Mouse (Mus musculus) embryonic facial prominence, embryonic 14.5 days (tissue): ENCODE measurements around the gene Nav2. TPM values are rescaled to one million over a fixed set of nuclear protein-coding genes. Genes with fewer than 3 reads are reported as not detected.

ENCODE experiments used
- ATAC-seq: fragments of 200-750 bp; cut with Nextera tagmentation; 2 replicates; pipeline ENCODE4 v1.8.0; 2017; ENCODE audit warnings: low read depth, moderate number of reproducible peaks, moderate TSS enrichment
- DNase-seq: peaks from one replicate; pipeline ENCODE4 v3.0.0-alpha.2; 2015; ENCODE audit warnings: low spot score
- H3K27ac ChIP-seq: fragments of 300-500 bp; sonication (generic); replicated peaks from 2 replicates; pipeline ENCODE4 v1.5.1; 2014; ENCODE audit warnings: low read depth, mild to moderate bottlenecking, low read length, moderate library complexity
- H3K27me3 ChIP-seq: fragments of 300-500 bp; sonication (generic); replicated peaks from 2 replicates; pipeline ENCODE4 v1.6.1; 2014; ENCODE audit warnings: low read length; ENCODE audit not compliant: control insufficient read depth, insufficient read depth
- H3K36me3 ChIP-seq: fragments of 300-500 bp; sonication (generic); 2 replicates; pipeline ENCODE4 v1.6.1; 2014; ENCODE audit warnings: low read length, mixed read lengths; ENCODE audit not compliant: control insufficient read depth, insufficient read depth
- H3K4me1 ChIP-seq: fragments of 300-500 bp; sonication (generic); 2 replicates; pipeline ENCODE4 v1.6.1; 2014; ENCODE audit warnings: antibody characterized with exemption, low read length; ENCODE audit not compliant: control insufficient read depth, insufficient read depth
- H3K4me2 ChIP-seq: fragments of 300-500 bp; sonication (generic); 2 replicates; pipeline ENCODE4 v1.6.1; 2014; ENCODE audit warnings: low read depth, mild to moderate bottlenecking, low read length, moderate library complexity, mixed read lengths
- H3K4me3 ChIP-seq: fragments of 300-500 bp; sonication (generic); 2 replicates; pipeline ENCODE4 v1.5.1; 2014; ENCODE audit warnings: low read depth, mild to moderate bottlenecking, low read length
- H3K9ac ChIP-seq: fragments of 300-500 bp; sonication (generic); 2 replicates; pipeline ENCODE4 v1.6.1; 2014; ENCODE audit warnings: low read depth, mild to moderate bottlenecking, low read length, moderate library complexity, mixed read lengths
- H3K9me3 ChIP-seq: fragments of 300-500 bp; sonication (generic); 2 replicates; pipeline ENCODE4 v1.6.1; 2016; ENCODE audit warnings: low read length; ENCODE audit not compliant: control insufficient read depth
- WGBS: fragments of 180-500 bp; shearing (Covaris S2); extraction: QIAGEN DNeasy Blood & Tissue Kit; methylation state at CpG from one replicate; pipeline ENCODE4 v1.1.7; 2014; 5-methylcytosine and 5-hydroxymethylcytosine counted together
- polyA plus RNA-seq: library from polyadenylated mRNA; unstranded; fragments of >200 nt; fragmentation: Nextera tagmentation; extraction: Ambion mirVana; gene quantifications from 2 replicates; pipeline ENCODE4 v1.2.1, GENCODE M21; 2014

Gene Nav2
- polyA plus RNA-seq, 1 experiment from 2014 or later = 13.5 TPM

DNA sequence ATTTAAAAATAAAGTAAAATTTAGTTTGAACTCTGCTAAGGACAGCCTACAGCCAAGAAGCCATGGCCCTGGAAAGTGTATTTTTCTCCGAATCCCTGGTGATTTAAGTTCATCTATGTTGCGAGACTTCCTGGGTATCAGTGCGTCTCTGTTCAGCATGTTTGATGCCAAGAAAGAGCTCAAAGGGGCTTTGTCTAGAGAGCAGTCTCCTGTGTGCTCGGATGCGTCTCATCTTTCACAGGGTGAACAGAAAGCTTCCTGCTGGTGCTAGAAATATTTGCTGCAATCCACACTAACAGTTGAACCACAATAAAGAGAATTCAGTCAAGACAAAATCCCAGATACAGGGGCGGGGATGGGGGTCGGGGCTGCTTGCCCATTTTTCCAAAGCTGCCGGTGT lies 572.4 kb downstream of the Nav2 start:
- Histone ChIP-seq H3K4me2 (no peak overlapping the region), H3K4me3 (no peak overlapping the region), H3K4me1 (peaks cover 27% of the 10 kb centered on the region), H3K36me3 (no peaks in the 10 kb centered on the region), H3K9me3 (no peaks in the 10 kb centered on the region; the same call in 1 of the 2 replicates), H3K27ac (no peak overlapping the region), H3K27me3 (no peaks in the 10 kb centered on the region), H3K9ac (no peak overlapping the region)
- ATAC-seq = peak; percentile 65
- DNase-seq = peak; percentile 90
- 23% methylated on average over 8 of the region's 8 CpGs for WGBS

DNA sequence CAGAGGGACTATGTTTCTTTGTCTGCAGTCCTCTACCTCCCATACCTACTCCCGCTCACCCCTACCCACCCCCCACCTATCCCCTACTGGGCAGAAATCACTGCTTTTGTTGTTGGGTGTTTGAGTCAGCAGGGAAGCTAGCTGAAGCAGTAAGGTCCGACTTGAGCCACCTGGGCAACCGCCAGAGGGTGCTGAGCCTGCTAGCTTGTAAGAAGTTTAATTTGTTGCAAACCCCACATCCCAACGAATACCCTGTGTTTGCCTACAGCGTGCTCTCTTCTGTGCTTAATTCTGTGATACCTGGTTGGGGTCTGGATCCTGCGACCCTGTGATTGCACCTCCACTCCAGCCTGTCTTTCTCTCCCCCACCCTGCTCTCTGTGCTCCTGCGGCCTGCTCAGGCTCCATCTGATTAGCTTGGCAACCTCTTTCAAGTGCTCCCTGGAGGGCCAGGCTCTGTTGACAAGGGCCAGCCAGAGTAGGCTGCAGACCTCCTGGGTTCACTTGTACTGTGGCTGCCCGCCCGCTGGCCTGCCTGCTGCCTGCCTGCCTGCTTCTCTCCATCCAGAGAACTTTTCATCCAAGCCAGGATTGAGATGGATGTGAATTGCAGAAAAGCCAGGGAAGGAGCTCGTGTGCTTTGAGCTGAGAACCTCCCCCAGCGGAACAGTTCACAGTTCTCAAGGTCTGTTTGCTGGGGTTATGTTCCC lies 575.7 kb downstream of the Nav2 start:
- no peaks in the 10 kb centered on the region for H3K27me3 ChIP-seq
- peak; percentile 31; the same call in 1 of the 2 replicates for ATAC-seq
- H3K27ac ChIP-seq = no peak overlapping the region
- no peaks in the 10 kb centered on the region; the same call in 1 of the 2 replicates for H3K9me3 ChIP-seq
- no peaks in the 10 kb centered on the region for H3K36me3 ChIP-seq
- H3K4me1 ChIP-seq = peaks cover 17% of the 10 kb centered on the region
- 24% methylated on average over 11 of the region's 11 CpGs for WGBS
- no peak overlapping the region for H3K4me2 ChIP-seq
- DNase-seq = peak; percentile 49
- no peak overlapping the region for H3K9ac ChIP-seq
- H3K4me3 ChIP-seq = no peak overlapping the region

DNA sequence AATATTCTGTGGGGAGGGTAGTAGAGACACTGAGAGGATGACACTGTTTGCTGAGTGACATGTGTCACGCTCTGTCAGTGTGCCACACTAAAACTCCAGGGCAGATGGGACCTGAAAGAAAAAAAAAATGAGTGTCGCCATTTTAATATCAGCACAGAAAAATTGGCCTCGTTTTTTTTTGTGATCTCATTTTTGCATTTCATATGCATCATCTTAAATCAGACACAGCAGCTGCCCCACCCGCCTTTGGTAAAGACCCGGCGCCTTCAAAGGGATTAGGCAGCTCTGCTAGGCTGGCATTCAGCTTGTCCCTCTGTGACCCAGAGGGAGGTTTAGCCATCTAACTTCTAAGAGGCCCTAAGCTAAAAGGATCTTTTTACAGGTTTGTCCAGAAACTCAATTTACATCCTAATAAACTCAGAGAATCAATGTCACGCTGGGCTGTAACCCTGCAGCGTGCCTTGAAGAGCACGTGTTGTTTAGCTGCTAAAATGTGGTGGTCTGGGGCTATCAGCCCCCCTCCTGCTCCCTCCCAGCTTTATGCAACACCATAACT lies 576.9 kb downstream of the Nav2 start:
- no peaks in the 10 kb centered on the region for H3K27me3 ChIP-seq
- peak; percentile 78 for DNase-seq
- WGBS = 21% methylated on average over 9 of the region's 9 CpGs
- peak; percentile 37; the same call in 1 of the 2 replicates for ATAC-seq
- H3K9me3 ChIP-seq = no peaks in the 10 kb centered on the region; the same call in 1 of the 2 replicates
- peaks cover 17% of the 10 kb centered on the region for H3K4me1 ChIP-seq
- no peak overlapping the region for H3K4me3 ChIP-seq
- H3K4me2 ChIP-seq = no peak overlapping the region
- no peak overlapping the region for H3K27ac ChIP-seq
- no peak overlapping the region for H3K9ac ChIP-seq
- H3K36me3 ChIP-seq = no peaks in the 10 kb centered on the region

DNA sequence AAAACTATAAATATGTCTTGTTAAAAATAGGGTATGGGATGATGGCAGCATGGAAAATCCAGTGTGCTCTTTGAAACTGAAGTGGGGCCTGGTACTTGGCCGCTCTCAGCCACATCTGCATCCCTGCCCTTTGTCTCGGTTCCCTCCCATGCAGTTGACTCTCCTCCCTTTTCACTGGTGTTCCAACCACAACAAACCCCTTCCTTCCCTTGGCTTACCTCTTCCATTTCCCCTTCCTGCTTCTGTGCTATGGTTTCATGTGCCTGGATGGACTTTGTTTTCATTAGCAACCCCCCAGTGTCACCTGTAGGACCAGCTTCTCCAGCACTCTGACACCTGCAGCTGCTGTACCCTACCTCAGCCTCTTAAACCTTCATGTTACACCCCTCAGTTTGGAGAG lies 578.8 kb downstream of the Nav2 start:
- Histone ChIP-seq H3K9ac (no peak overlapping the region), H3K27ac (no peak overlapping the region), H3K27me3 (no peaks in the 10 kb centered on the region), H3K4me1 (peaks cover 17% of the 10 kb centered on the region), H3K36me3 (peaks cover 5% of the 10 kb centered on the region; the same call in 1 of the 2 replicates), H3K4me2 (no peak overlapping the region), H3K9me3 (no peaks in the 10 kb centered on the region), H3K4me3 (no peak overlapping the region)
- no peak for ATAC-seq
- WGBS = 90% methylated on average over 2 of the region's 2 CpGs
- no peak for DNase-seq

DNA sequence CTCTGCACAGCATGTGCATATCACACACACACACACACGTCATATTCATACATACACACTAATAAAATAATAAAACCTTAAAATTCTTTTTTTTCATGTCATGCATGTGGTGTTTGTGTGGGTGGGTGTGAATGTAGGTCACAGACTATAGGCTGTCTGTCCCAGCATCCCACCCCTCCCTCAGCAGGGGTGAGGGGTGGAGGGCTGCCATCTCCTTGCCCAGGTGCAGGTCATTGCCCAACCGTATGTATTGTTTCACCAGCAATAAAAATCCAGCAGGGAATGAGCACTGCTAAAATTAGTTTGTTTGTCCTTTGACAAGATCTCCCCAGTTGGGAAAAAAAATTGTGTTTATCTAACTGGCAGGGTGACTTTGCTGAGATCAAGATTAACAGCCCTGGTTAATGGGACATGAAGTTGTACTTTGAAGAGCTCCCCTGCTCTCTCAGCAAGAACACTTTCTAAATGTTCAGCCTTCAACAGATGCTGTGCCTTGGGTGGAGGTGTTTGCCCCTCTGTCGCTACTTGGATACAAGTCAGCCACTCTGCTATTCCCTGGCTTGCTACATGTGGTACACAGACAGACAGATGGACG lies 580.1 kb downstream of the Nav2 start:
- no peak overlapping the region for H3K9ac ChIP-seq
- H3K4me3 ChIP-seq = no peak overlapping the region
- H3K27me3 ChIP-seq = no peaks in the 10 kb centered on the region
- DNase-seq = no peak
- WGBS = 62% methylated on average over 4 of the region's 4 CpGs
- ATAC-seq = no peak
- H3K4me1 ChIP-seq = peaks cover 17% of the 10 kb centered on the region
- no peaks in the 10 kb centered on the region for H3K9me3 ChIP-seq
- H3K36me3 ChIP-seq = peaks cover 5% of the 10 kb centered on the region; the same call in 1 of the 2 replicates
- H3K27ac ChIP-seq = no peak overlapping the region
- no peak overlapping the region for H3K4me2 ChIP-seq

DNA sequence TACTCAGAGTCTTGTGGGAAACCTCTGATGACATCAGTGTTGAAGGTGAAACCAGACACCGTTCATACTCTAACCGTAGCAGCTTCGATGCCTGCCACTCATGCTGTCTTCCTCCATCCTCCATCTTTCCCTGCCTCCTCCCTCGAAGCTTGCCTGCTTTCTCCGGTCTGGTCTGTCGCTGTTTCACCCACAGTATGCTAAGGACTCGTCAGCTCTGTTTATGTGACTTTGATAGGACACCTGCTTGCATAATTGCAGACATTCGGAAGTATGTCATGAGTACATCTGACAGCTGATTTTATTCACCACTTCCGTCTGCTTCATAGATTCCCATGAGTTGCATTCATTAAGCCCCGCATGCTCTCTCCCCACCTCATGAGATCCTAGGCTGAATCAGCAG lies 582.3 kb downstream of the Nav2 start:
- Histone ChIP-seq H3K27ac (no peak overlapping the region), H3K27me3 (no peaks in the 10 kb centered on the region)
- ATAC-seq = no peak

DNA sequence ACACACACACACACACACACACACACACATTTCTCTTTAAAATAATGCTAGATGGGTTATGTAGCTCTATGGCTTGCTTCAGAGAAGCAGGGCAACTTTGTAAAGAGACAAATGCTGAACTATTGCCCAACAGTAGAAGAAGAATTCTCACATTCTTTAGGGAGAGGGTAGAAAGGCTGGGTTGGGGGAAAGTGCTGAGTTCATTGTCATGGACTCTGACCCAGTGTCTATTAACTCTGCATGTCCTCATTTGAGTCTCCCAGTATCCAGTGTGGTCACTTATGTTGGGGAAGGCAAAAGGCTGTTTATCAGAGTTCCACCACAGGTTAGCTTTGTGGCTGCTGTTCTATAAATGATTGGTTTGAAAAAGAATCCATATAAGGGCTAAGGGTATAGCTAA lies 584.1 kb downstream of the Nav2 start:
- H3K36me3 ChIP-seq = peaks cover 5% of the 10 kb centered on the region; the same call in 1 of the 2 replicates
- no peak for DNase-seq
- no peak overlapping the region for H3K4me2 ChIP-seq
- peaks cover 7% of the 10 kb centered on the region; the same call in 1 of the 2 replicates for H3K4me1 ChIP-seq
- no peaks in the 10 kb centered on the region for H3K27me3 ChIP-seq
- H3K4me3 ChIP-seq = no peak overlapping the region
- no peak for ATAC-seq
- no peak overlapping the region for H3K9ac ChIP-seq
- no peak overlapping the region for H3K27ac ChIP-seq
- H3K9me3 ChIP-seq = no peaks in the 10 kb centered on the region

More for the DNA sequence above, 582.3 kb downstream of the Nav2 start:
- no peak for DNase-seq
- Histone ChIP-seq H3K4me1 (no peaks in the 10 kb centered on the region), H3K4me3 (no peak overlapping the region), H3K4me2 (no peak overlapping the region), H3K9me3 (no peaks in the 10 kb centered on the region), H3K36me3 (peaks cover 5% of the 10 kb centered on the region; the same call in 1 of the 2 replicates), H3K9ac (no peak overlapping the region)
- 48% methylated on average over 10 of the region's 10 CpGs for WGBS

DNA sequence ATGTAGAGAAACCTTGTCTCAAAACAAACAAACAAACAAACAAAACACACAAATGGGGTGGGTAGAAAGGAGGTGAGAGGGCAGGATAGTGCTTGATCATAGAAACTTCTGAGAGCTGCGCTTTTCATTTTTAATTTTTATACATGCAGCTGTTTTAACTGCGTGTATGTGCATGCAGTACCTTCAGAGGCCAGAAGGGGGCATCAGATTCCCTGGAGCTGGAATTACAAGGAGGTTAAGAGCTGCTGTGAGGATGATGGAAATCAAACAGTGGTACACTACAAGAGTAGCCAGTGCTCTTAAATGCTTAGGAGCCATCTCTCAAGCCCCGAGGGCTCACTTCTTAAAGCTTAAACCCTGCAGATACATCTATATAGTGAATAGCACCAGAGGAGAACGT lies 584.7 kb downstream of the Nav2 start:
- Histone ChIP-seq H3K36me3 (peaks cover 5% of the 10 kb centered on the region; the same call in 1 of the 2 replicates), H3K9me3 (no peaks in the 10 kb centered on the region), H3K4me3 (no peak overlapping the region), H3K27me3 (no peaks in the 10 kb centered on the region), H3K9ac (no peak overlapping the region), H3K4me2 (no peak overlapping the region), H3K27ac (no peak overlapping the region), H3K4me1 (peaks cover 7% of the 10 kb centered on the region; the same call in 1 of the 2 replicates)
- no peak for ATAC-seq
- DNase-seq = no peak
- WGBS = 82% methylated on average over 4 of the region's 4 CpGs
